Mouse (Mus musculus): ENCODE data around the gene Fam57b.

Gene Fam57b

DNA sequence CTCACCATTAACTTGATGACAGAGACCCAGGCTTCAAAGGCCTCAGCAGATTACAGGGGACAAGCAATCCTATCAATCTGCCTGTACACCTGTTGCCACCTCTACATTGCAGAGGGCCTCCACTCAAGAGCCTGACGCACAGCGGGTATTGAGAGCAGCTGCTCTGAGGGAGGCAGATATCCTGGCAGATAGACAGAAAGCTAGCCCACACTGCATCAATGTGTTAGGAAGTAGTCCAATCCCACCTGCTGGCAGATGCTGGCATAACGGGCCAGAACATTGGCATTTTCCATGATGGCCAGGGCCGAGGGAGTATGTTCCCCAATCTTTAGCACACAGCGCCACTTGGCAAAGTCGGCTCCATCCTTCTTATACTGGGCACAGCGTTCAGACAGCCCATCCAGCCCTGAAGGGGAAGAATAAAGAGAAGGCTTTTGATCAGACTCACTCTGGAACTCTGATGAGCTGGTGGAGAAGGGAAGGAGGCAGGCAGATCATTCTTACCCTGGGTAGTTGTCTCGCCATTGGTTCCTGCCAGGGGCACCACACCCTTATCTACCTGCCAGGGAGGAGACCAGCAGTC is 1.0 kb upstream of the Fam57b start:
- in situ Hi-C loops (cut with MboI, MseI), result loop anchor here in 1 of 2 experiments (10.0 kb wide), 1 partner anchor 418 kb away; no protein-coding TSS in a partner anchor

DNA sequence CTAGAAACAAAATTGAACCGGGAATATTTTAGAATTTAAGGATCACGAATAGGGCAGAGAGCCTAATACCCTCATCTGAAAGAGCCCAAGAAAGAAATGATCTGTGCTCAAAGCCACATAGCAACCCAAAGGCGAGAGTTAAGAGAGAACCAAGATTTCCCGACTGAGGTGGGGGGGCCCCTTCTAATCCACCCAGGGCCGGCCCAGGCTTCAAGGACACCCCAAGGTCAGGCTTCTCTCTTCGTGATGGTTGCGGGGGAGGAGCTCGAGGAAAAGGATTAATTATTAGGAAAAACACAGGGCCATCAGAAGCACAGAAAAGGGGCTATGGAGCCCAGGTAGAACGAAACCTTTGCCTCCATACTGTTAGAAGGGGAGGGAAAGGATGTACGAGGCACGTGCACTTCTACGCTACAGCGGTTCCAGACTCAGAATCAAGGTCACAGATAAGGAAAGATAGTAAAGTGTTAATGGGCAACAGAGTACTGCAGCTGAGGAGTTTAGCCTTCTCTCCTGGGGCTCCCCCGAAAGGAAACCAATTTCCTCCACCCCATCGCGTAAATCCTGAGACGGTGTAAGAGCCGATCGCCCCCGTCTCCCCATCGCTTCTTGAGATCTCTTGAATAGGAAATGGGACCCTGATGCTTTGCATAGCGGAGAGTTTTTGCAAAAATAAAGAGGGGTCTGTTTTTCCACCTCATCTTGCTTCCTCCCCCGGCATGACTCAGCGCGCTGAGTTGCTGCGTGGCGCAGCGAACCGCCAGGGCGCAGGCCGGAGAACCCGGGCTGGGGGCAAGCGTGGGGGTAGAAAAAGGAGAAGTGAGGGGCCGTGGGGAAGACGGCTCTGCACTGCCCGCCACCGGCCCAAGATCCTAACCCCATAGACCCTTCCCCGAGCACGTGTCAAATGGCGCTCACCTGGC is 920 bp downstream of the Fam57b start:
- in situ Hi-C loops (cut with MboI, MseI), result loop anchor here in 1 of 2 experiments (10.0 kb wide), 1 partner anchor 416 kb away; no protein-coding TSS in a partner anchor

DNA sequence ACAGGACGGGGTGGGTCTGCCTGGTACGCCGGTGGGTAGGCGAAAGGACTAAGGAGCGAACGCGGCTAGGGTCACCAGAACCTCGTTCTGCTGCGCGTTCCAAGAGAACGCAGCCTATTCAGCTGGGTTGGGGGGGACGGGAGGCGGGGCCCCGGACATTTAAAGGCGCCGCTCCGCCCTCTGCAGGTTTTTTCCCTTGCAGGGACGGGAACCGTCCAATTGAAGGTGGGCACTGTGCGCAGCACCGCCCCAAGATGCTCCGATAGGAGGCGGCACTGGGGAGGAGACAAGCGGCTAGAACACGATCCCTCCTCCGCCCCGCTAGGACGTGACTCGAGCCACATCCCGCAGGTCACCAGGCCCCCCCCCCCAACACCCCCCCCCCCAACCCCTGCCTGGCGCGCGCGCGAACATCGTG is 1.6 kb downstream of the Fam57b start:
- in situ Hi-C loops (cut with MboI, MseI), result loop anchor here in 1 of 2 experiments (10.0 kb wide), 1 partner anchor 416 kb away; no protein-coding TSS in a partner anchor

DNA sequence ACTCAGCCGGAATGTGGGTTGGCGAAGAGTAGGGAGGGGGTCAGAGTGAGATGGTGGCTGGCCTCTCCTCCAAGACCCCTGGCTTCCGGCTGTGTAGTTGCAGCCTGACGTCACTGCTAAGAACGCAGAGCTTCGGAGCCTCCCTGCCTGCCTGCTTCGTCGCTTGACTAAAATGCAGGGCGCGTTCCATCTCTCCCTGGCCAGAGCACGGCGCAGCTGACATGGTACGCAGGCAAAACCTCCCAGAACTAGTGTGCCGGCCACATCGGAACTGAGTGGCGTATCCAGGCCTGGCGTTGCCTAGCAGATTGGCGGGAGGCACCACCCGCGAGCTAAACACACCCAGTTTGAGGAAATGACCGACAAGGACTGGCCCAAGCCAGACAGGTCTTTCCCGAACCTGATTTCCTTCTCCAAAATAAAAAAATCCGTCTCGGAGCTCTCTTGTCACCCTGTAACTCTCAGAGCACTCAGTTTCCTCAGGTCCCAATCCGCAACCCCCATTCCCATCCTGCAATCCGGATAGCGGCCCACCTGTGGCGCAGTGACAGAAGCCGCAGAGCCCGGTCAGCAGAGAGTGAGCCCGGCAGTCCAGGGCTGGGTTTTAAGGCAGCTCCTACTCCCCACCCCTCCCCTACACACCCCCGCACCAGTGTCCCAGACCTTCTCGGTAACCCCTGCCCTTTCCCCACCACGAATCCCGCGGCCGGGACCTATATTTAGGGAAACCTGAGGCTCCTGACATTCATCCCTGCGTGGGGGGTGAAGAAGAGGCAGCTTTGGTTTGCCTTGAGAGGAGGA is 2.2 kb downstream of the Fam57b start:
- in situ Hi-C loops (cut with MboI, MseI), result loop anchor here in 1 of 2 experiments (10.0 kb wide), 1 partner anchor 415 kb away; no protein-coding TSS in a partner anchor

DNA sequence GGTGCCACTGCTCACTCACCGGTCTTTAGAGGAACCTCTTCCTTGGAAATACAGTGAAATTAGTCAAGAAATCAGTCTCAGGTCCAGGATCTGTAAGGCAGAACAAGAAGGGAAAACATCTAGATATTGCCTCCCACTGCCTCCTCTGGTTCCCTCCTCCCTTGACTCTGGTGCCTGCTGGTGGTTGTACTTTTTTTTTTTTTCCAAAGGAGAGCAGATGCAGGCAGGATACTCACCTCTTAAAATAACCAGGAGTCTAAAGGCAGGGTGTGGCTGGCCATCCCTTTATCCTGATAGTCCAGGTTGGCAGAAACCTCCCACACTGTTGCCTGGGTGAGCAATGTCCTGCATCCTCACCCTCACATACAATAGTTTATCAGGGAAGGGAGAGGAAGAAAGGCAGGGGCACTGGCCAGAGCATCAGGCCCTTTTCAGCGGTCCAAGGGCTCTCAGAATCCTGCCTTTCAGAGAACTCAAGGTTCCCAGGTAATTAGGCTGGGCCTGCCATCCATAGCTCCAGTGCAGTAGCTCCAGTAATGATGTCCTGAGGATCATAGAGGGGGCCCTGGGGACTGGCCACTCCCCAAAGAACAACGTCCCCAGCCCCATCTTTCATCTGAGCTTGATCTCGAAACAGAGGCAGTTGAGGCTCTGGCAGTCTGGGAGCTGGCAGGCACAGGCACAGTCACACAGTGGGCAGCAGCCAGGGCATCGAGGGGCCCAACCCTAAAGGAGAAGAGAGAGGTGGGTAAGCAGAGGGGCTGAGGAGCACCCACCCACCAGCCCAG is 3.0 kb downstream of the Fam57b start:
- in situ Hi-C loops (cut with MboI, MseI), result no loop called here

DNA sequence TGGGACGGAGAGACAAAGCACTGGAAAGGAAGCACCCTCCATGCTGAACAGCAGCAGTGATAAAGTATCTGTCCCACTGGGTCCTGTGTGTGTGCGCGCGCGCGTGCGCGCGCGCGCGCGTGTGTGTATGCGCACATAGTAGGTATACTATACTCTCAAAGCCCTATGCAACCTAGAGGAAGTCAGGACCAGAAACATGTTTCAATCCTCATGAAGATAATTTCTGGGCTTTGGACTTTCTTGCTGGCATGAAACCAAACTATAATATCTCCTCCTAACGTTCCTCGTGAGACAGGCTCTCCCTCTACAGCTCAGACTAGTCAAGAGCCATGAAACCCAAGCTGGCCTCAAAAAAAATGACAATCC is 3.6 kb downstream of the Fam57b start:
- in situ Hi-C loops (cut with MboI, MseI), result no loop called here

DNA sequence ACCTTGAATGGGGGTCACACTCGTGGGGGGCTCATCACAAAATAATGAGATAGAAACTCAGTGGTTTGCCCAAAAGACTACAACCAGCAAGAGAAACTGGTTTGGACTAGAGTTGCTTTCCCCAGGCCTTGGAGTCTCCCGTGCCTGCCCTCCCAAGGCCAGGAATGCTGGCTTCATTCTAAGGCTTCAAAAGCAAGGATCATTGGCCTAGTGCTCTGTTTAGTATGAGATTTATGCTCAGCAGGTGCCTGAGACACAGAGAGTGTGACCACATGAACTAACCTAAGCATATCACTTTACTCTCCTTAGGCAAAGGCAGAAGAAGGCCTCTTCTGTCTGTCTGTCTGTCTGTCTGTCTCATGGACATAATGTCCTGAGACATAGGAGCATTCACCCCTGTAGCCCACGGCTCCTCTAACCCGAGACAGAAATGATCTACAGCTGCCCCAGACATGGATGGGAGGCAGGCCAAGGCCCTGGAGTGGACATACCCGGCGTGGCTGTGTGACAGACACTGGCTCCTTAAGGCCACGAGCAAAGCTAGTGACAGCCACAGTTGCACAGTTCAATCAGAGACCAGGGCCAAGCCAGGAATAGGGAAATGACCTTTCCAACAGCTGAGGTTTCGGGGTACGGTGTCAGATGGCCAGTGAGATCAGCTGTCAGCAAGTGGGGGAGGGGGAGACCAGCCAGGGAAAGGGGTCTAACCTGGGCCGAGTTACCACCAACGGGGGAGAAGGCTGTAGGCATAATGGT is 4.8 kb downstream of the Fam57b start:
- in situ Hi-C loops (cut with MboI, MseI), result no loop called here

DNA sequence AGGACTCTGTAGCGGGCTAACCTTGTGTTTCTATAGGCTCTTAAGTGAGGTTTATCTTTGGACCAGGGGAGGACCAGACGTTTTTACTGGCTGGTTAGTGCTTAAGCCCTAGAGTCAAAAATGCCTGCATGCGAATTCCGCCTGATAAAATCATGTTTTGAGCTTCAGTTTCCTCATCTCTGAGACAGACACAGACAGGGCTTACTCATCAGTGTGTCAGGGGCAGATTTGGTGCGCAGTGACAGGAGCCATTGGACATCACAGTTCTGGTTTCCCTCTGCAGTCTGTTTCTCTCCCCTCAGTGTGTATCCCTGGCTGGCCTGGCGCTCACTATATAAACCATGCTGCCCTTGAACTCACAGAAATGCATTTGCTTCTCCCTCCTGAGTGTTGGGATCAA is 5.7 kb downstream of the Fam57b start:
- in situ Hi-C loops (cut with MboI, MseI), result no loop called here

DNA sequence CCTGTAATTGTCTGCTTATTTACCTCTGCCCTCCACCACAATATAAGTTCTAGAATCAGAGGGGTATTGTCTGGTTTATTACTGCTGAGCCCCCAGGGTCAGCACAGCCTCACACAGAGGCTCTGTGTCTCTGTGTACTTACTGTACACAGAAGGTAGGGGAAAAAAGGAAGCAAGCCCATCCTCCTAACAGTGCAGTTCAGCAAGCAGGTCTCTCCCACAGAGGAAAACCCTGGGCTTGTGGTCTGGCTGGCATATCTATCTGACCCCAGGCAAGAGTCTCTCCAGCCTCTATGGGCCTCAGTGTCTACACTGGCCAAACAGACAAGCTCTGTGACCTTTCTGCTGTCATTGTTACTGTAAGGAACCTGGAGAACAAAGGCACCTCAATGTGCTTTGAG is 6.3 kb downstream of the Fam57b start:
- in situ Hi-C loops (cut with MboI, MseI), result no loop called here

DNA sequence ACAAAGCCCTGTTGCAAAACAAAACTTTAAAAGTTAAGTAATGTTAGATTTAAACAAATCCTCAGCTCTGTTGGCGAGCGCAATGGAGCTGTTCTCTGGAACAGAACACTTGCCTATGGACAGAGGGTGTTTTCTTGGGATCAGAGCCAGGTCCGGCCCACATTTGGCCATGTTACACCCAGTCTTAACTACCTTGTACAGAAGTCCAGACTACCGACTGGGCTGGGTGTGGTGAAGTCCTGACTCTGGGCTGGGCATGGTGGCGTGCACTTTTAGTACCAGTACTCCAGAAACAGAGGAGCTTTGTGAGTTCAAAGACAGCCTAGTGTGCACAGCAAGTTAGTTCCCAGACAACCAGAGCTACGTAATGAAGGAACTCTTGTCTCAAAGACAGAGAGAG is 9.5 kb downstream of the Fam57b start:
- in situ Hi-C loops (cut with MboI, MseI), result no loop called here

DNA sequence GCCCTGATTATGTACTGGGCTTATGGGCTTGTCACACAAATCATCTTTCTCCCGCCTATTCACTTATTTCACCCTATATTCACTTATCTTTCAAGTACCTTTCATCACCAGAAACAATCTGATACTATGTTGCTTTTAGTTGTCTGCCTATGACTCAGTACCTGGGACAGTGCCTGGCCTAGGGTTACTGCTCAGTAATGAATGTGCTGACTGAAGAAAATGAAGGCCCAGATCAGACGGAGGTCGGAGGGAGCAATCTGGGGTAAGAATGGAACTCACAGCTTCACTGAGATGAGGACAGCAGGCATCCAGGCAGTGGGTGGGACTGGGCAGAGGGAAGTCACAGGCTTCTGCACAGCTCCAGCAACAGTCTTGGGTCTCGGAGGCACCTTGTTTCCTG is 9.9 kb downstream of the Fam57b start:
- in situ Hi-C loops (cut with MboI, MseI), result no loop called here

DNA sequence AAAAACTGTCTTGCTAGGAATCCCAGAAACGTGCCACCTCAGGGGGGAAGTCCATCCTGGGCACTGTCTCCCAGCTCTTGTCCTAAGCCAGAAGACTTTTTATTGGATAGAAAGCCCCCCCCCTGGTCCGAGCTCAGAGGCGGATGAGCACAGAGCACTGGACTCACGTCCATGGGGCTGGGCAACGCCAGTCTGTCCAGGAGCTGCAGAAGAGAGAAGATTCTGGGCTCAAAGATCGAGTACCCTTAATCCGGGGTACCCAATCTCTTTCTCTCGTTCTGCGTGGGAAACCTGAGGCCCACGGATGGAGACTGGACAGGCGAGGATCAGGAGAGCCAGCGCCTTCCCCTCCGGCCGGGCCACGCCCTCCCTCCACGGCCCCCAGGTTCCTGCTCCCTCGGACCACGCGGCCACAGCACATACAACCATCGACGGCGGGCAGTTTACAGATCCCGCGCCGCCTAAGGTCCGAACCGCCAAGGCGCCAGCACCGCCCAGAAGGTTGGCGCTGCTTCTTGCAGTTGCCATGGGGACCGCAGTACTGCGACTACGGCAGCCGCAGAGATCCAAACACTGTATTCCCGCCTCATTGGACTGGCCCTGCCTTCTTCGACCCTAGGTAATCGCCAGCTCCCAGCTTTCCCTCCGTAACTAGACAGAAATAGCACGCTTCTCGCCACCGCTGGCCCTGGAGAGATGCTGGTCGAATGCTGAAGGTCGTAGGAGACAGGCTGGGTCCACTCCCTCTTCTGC is 11.4 kb downstream of the Fam57b start:
- in situ Hi-C loops (cut with MboI, MseI), result no loop called here

DNA sequence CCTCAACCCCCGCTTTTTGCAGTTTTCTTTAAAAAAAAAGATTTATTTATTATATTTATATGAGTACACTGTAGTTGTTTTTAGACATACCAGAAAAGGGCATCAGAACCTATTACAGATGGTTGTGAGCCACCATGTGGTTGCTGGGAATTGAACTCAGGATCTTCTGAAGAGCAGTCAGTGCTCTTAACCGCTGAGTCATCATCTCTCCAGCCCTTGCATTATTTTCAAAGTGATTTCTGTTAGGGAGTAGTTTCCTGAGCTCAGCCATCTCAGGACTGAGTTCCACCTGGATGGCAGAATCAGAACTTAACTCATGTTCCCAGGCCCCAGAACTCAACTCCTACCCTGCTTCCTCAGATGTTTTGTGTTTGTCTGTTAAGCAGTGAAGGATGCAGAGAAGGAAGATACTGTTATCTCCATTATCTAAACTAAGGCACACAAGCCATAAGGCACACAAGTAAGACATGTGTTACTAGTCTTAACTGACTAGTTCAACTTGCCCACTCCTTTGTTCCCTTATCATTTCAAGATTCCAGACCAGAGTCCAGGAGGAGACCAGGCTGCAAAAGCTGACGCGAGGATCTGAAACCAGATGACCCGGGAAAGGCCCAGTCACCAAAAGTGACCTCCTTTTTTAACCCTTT is 12.4 kb downstream of the Fam57b start:
- in situ Hi-C loops (cut with MboI, MseI), result loop anchor here in 1 of 2 experiments (10.0 kb wide), 2 partner anchors 105 to 155 kb away; no protein-coding TSS in a partner anchor

DNA sequence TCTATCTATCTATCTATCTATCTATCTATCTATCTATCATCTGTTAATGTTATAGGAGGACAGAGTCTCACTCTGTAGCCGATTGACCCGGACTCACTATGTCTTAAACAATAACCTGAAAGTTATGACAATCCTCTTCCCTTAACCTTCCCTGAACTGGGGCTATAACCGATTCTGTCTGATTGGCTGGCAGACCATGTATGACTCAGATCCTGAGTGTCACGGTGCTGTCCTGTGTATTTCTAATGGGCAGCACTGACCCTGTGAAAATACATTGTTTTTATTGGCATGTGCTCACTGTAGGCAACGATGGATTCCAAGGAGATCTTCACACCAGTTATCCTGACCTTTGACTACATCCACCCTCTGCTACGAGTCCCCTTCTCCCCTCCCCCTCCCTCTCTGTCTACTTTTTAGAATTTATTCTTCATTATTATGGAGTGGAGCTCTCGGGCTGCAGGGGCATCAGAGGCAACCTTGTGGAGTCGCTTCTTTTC is 18.3 kb downstream of the Fam57b start:
- in situ Hi-C loops (cut with MboI, MseI), result loop anchor here in 1 of 2 experiments (10.0 kb wide), 2 partner anchors 99 to 149 kb away; no protein-coding TSS in a partner anchor

DNA sequence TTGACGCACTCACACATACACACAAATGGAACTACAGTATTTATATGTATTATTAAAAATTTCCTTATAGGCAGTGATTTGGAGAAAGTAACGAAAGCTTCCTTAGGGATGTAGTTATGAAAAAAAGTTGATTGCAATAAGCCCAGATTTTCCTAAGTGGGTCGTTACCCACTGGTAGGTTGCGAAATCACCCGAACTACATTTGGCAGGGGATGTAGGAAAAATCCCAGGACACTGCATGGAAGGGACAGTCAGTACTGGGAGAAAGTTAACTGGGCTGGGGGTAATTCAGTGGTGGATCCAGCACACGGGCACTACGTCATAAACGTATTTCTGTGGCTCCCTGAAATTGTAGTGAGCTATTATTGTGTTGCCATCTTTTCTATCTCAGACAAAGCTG is 19.0 kb downstream of the Fam57b start:
- in situ Hi-C loops (cut with MboI, MseI), result loop anchor here in 1 of 2 experiments (10.0 kb wide), 2 partner anchors 98 to 148 kb away; no protein-coding TSS in a partner anchor

DNA sequence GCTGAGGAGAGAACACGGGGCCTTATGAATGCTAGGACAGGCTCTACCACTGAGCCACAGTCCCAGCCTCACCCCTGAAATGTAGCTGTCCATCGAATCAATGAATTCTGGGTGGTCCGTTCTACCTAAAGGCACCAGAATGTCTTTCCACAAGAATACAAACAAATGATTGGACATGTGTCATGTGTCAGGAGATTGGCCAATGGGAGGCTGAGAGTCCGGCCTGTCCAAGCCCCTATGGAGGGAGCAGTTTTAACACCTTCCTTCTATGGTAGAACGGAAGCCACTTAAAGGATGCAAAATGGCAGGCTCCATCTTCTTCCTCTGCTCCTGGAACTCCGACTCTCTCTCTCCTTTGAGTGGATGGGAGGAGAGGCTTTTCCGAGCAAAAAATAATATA is 20.1 kb downstream of the Fam57b start:
- in situ Hi-C loops (cut with MboI, MseI), result loop anchor here in 1 of 2 experiments (10.0 kb wide), 2 partner anchors 97 to 147 kb away; no protein-coding TSS in a partner anchor

DNA sequence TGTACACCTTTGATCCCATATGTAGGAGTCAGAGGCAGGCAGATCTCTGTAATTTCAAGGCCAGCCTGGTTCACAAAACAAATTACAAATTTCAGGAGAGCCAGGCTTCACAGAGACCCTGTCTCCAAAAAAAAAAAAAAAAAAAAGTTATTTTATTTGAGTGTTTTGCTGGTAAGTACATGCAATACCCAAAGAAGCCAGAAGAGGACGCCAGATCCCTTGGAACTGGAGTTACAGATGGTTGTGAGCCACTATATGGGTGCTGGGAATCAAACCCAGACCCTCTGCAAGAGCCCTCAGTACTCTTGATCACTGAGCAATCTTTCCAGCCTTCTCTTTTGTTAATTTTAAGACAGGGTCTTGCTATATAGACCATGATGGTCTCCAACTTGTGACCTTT is 21.4 kb downstream of the Fam57b start:
- in situ Hi-C loops (cut with MboI, MseI), result loop anchor here in 1 of 2 experiments (10.0 kb wide), 2 partner anchors 96 to 146 kb away; no protein-coding TSS in a partner anchor

DNA sequence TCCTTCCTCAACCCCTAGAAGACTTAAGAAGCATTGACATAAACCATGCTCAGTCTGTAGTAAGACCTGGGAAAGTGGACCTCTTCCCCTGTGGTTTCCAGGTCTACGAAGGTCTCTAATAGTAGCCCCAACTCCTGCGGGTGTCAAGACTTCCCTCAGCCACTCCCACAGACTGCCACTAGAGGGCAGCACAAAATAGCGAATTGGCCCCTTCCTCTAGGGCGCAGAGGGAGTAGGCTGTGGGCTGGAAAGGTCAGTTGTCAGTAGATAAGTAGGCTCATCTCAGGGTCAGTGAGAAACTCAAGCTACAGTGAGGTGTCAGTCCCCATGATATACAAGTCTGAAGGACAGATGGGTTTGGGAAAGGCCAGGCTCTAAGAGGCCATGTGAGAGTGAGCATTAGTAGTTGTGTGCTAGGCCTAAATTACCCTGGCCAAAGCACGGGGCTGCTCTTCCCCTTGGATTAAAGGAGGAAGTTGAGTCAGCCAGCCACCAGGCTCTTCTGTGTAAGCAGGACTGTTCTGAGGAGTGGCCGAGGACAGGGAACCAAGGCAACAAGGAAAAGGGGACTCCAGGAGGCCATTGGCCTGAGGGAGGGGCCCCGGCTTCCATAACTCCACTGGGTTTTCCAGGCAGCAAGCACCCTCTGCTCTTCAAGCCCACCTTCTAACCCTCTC is 24.5 kb downstream of the Fam57b start:
- in situ Hi-C loops (cut with MboI, MseI), result loop anchor here in 1 of 2 experiments (10.0 kb wide), 1 partner anchor 283 kb away; no protein-coding TSS in a partner anchor

Data from T-helper 17 cell (primary cell).